Mouse (Mus musculus): ENCODE measurements around the gene Thumpd1. TPM values are rescaled to one million over a fixed set of nuclear protein-coding genes. Genes with fewer than 3 reads are reported as not detected.

Gene Thumpd1
- polyA plus RNA-seq, 1 experiment from 2014 or later: 89.0 TPM

DNA sequence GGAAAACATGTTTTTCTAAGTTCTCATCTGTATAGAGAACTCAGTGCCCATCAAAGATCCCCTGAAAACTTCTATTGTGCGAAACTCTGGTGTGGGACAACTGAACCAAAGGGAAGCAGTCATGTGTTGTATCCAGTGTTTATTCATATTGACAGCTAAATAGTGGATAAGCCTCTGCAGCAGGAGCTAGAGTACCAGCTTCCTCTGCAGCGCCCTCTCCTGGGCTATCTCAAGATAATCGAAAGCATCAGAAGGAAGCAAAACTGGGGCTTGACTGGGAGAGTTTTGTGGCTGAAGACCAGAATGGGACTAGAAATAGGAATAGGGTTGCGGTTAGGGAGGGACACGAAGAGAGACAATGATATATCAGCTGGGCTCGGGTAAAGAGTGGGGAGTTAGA lies 49.7 kb downstream of the Thumpd1 start:
- Histone ChIP-seq H3K9ac (replicated peaks) (no peak overlapping the region), H3K36me3 (no peaks in the 10 kb centered on the region), H3K27me3 (no peaks in the 10 kb centered on the region; the same call in 1 of the 2 replicates), H3K27ac (no peak overlapping the region), H3K9me3 (no peaks in the 10 kb centered on the region), H3K4me1 (replicated peaks) (peaks cover 5% of the 10 kb centered on the region; the same call in 1 of the 2 replicates), H3K4me2 (no peak overlapping the region), H3K4me3 (replicated peaks) (no peak overlapping the region)
- 49% methylated on average over 6 of the region's 6 CpGs for WGBS
- ATAC-seq (ENCODE audit: insufficient number of reproducible peaks, insufficient read depth, low FRiP score, low TSS enrichment, low read depth): no peak

DNA sequence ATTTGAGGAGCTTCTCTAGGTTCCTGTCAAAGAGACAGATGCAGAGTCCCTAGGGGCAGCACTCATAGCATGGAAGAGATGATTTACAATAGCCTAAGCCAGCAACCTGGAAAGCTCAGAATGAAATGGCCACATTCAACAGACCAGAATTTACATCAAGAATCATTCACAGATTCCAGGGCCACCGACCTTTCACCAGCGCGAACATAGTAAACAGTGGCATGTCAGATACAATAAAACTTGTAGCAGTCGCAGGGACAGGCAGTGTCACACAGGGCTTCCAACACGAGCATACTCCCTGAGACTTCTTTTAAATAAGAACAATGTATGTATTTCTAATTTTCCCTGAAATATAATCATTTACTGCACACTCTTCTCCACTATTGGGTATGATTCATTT lies 50.2 kb downstream of the Thumpd1 start:
- ATAC-seq (ENCODE audit: insufficient number of reproducible peaks, insufficient read depth, low FRiP score, low TSS enrichment, low read depth): no peak
- H3K9me3 ChIP-seq: no peaks in the 10 kb centered on the region
- H3K27me3 ChIP-seq: no peaks in the 10 kb centered on the region; the same call in 1 of the 2 replicates
- H3K36me3 ChIP-seq: no peaks in the 10 kb centered on the region
- H3K4me1 ChIP-seq (replicated peaks): peaks cover 5% of the 10 kb centered on the region; the same call in 1 of the 2 replicates
- 76% methylated on average over 5 of the region's 5 CpGs for WGBS
- no peak overlapping the region for H3K4me2 ChIP-seq
- H3K4me3 ChIP-seq (replicated peaks): no peak overlapping the region
- no peak overlapping the region for H3K27ac ChIP-seq
- H3K9ac ChIP-seq (replicated peaks): no peak overlapping the region

DNA sequence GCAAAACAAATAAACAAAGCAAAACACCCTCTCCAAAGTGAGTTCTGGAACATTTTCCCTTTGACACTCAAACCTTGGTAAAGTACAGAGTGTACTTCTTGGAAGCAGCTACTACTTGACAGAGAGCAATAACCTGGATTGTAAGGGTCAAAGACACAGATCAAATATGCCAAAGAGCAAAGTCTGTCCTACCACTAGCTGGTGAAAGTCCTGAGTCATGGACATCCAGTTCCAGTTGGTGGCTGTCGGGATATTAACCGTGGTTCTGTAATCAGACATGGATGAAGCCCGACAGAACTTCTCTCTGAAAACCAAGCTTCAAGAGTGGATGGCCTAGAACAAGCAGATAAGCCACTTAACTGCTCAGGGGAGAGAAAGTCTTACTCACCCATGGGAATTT lies 52.7 kb downstream of the Thumpd1 start:
- WGBS: 84% methylated on average over 3 of the region's 3 CpGs
- ATAC-seq (ENCODE audit: insufficient number of reproducible peaks, insufficient read depth, low FRiP score, low TSS enrichment, low read depth): no peak
- H3K27ac ChIP-seq: no peak overlapping the region

More for the DNA sequence above, 52.7 kb downstream of the Thumpd1 start:
- H3K27me3 ChIP-seq: no peaks in the 10 kb centered on the region; the same call in 1 of the 2 replicates
- H3K4me2 ChIP-seq: no peak overlapping the region
- no peak overlapping the region for H3K4me3 ChIP-seq (replicated peaks)
- H3K36me3 ChIP-seq: no peaks in the 10 kb centered on the region
- H3K4me1 ChIP-seq (replicated peaks): no peaks in the 10 kb centered on the region
- no peaks in the 10 kb centered on the region for H3K9me3 ChIP-seq
- no peak overlapping the region for H3K9ac ChIP-seq (replicated peaks)

Other genes with a start within 250 kb of the Thumpd1 start
- gene Umod, start 241.5 kb downstream of the Thumpd1 start, polyA plus RNA-seq (2016; fragmentation: Nextera tagmentation; extraction: Ambion mirVana): not detected in 2 replicates
- gene Acsm5, start 201.3 kb downstream of the Thumpd1 start, polyA plus RNA-seq (2016; fragmentation: Nextera tagmentation; extraction: Ambion mirVana): not detected in 2 replicates
- gene Pdilt, start 197.3 kb downstream of the Thumpd1 start, polyA plus RNA-seq (2016; fragmentation: Nextera tagmentation; extraction: Ambion mirVana): not detected in 2 replicates
- not detected in 2 replicates for gene Acsm2, start 166.5 kb downstream of the Thumpd1 start, polyA plus RNA-seq (2016; fragmentation: Nextera tagmentation; extraction: Ambion mirVana)
- gene Acsm1, start 113.8 kb downstream of the Thumpd1 start, polyA plus RNA-seq (2016; fragmentation: Nextera tagmentation; extraction: Ambion mirVana): not detected in 2 replicates
- not detected in 2 replicates for gene Acsm4, start 30.8 kb downstream of the Thumpd1 start, polyA plus RNA-seq (2016; fragmentation: Nextera tagmentation; extraction: Ambion mirVana)
- gene Acsm3, start 40.1 kb upstream of the Thumpd1 start, polyA plus RNA-seq (2016; fragmentation: Nextera tagmentation; extraction: Ambion mirVana): 0.13 and 0.36 TPM in 2 replicates
- 28.3 and 29.9 TPM in 2 replicates for gene Rexo5, start 73.2 kb upstream of the Thumpd1 start, polyA plus RNA-seq (2016; fragmentation: Nextera tagmentation; extraction: Ambion mirVana)
- gene Eri2, start 73.3 kb upstream of the Thumpd1 start, polyA plus RNA-seq (2016; fragmentation: Nextera tagmentation; extraction: Ambion mirVana): 29.7 and 30.6 TPM in 2 replicates
- gene Lyrm1, start 175.1 kb upstream of the Thumpd1 start, polyA plus RNA-seq (2016; fragmentation: Nextera tagmentation; extraction: Ambion mirVana): 7.5 and 8.8 TPM in 2 replicates
- 13.9 and 14.8 TPM in 2 replicates for gene Dcun1d3, start 175.5 kb upstream of the Thumpd1 start, polyA plus RNA-seq (2016; fragmentation: Nextera tagmentation; extraction: Ambion mirVana)

Measured in limb, embryonic 12.5 days (tissue).